8 mouse cellular contexts compared by ENCODE assay signal in genomic region chr9:113743291-113743690, GRCm38 (mm10). TPM values are rescaled to one million over a fixed set of nuclear protein-coding genes. Genes with fewer than 3 reads are reported as not detected.
DNase-seq lines count a peak whose midpoint lies in the region; ATAC-seq lines count a peak whose summit lies in the region.

No protein-coding gene starts in this region.

- peak overlapping the region; percentile 85; the same call in 1 of the 2 replicates for H3K4me3 ChIP-seq in heart, embryonic 13.5 days
- H3K4me3 ChIP-seq in neural tube, embryonic 12.5 days: no peak overlapping the region
- no peak overlapping the region for H3K4me3 ChIP-seq in neural tube, embryonic 15.5 days (replicated peaks)

- WGBS in heart, embryonic 13.5 days: 41% methylated on average over 3 of the region's 3 CpGs
- 61% methylated on average over 3 of the region's 3 CpGs for WGBS in neural tube, embryonic 12.5 days
- WGBS in neural tube, embryonic 15.5 days: 49% methylated on average over 3 of the region's 3 CpGs

- no peaks in the 10 kb centered on the region for H3K9me3 ChIP-seq in heart, embryonic 13.5 days
- no peaks in the 10 kb centered on the region for H3K9me3 ChIP-seq in neural tube, embryonic 12.5 days
- H3K9me3 ChIP-seq in neural tube, embryonic 15.5 days (replicated peaks): no peaks in the 10 kb centered on the region

- no peaks in the 10 kb centered on the region for H3K36me3 ChIP-seq in heart, embryonic 13.5 days
- H3K36me3 ChIP-seq in neural tube, embryonic 12.5 days: no peaks in the 10 kb centered on the region
- H3K36me3 ChIP-seq in neural tube, embryonic 15.5 days: no peaks in the 10 kb centered on the region

- no peak for DNase-seq in heart, postnatal 36 days
- no peak for DNase-seq in spleen, postnatal 36 days (ENCODE audit: low spot score in 2 of 2)
- DNase-seq in thymus, adult 18-20 months: no peak

- H3K27ac ChIP-seq in heart, embryonic 13.5 days (replicated peaks): no peak overlapping the region
- no peak overlapping the region for H3K27ac ChIP-seq in neural tube, embryonic 12.5 days
- H3K27ac ChIP-seq in neural tube, embryonic 15.5 days (replicated peaks): no peak overlapping the region

- H3K9ac ChIP-seq in heart, embryonic 13.5 days: peak overlapping the region; percentile 93; the same call in 1 of the 2 replicates
- no peak overlapping the region for H3K9ac ChIP-seq in neural tube, embryonic 12.5 days
- no peak overlapping the region for H3K9ac ChIP-seq in neural tube, embryonic 15.5 days (replicated peaks)

- H3K4me1 ChIP-seq in heart, embryonic 13.5 days: peaks cover 29% of the 10 kb centered on the region
- H3K4me1 ChIP-seq in neural tube, embryonic 12.5 days: peaks cover 14% of the 10 kb centered on the region; the same call in 1 of the 2 replicates
- peaks cover 12% of the 10 kb centered on the region for H3K4me1 ChIP-seq in neural tube, embryonic 15.5 days

- ATAC-seq in heart, embryonic 13.5 days (ENCODE audit: extremely low read depth, insufficient number of reproducible peaks, low FRiP score, low TSS enrichment): no peak
- no peak for ATAC-seq in neural tube, embryonic 12.5 days (ENCODE audit: low FRiP score, low read depth)
- no peak for ATAC-seq in neural tube, embryonic 15.5 days (ENCODE audit: low FRiP score)
- peak; percentile 26; the same call in 1 of the 2 replicates for ATAC-seq in common myeloid progenitor, adult 5-6 weeks (replicated peaks; ENCODE audit: low read depth, poor library complexity, severe bottlenecking)
- ATAC-seq in megakaryocyte progenitor cell, adult 5-6 weeks (replicated peaks; ENCODE audit: poor library complexity): peak; percentile 38

- H3K4me2 ChIP-seq in heart, embryonic 13.5 days: peak overlapping the region; percentile 100
- peak overlapping the region; percentile 93; the same call in 1 of the 2 replicates for H3K4me2 ChIP-seq in neural tube, embryonic 12.5 days (replicated peaks)
- no peak overlapping the region for H3K4me2 ChIP-seq in neural tube, embryonic 15.5 days

- intact Hi-C loops in heart, postnatal 36 days (cut with DNase I): loop anchor here (2.0 to 10.0 kb wide), 4 partner anchors 119 to 372 kb away; no protein-coding TSS in a partner anchor

- H3K27me3 ChIP-seq in heart, embryonic 13.5 days (replicated peaks): no peaks in the 10 kb centered on the region
- no peaks in the 10 kb centered on the region for H3K27me3 ChIP-seq in neural tube, embryonic 12.5 days (replicated peaks)
- no peaks in the 10 kb centered on the region for H3K27me3 ChIP-seq in neural tube, embryonic 15.5 days (replicated peaks)

RNA-seq across cellular contexts. Expression of gene Clasp2, which starts 2.0 kb away (rescaled TPM):
- polyA plus RNA-seq in heart, embryonic 13.5 days (2015; fragmentation: Nextera tagmentation; extraction: Ambion mirVana): 20.3 and 21.0 TPM in 2 replicates
- 10 to 100 TPM; 50.9 to 58.9 TPM for total RNA-seq in heart, postnatal 36 days (2021)
- polyA plus RNA-seq in neural tube, embryonic 12.5 days (2016; fragmentation: Nextera tagmentation; extraction: Ambion mirVana): 82.7 and 83.4 TPM in 2 replicates
- polyA plus RNA-seq in neural tube, embryonic 15.5 days (2015; fragmentation: Nextera tagmentation; extraction: Ambion mirVana): 107 and 123 TPM in 2 replicates
- total RNA-seq in common myeloid progenitor, adult 5-6 weeks (2017): 42.2 and 50.5 TPM in 2 replicates
- 47.0 and 47.4 TPM in 2 replicates for total RNA-seq in megakaryocyte progenitor cell, adult 5-6 weeks (2015)
- total RNA-seq in megakaryocyte progenitor cell, adult 5-6 weeks (2017): 37.5 and 38.1 TPM in 2 replicates

RNA-seq across cellular contexts. Expression of gene Pdcd6ip, which starts 35.2 kb away (rescaled TPM):
- polyA plus RNA-seq in heart, embryonic 13.5 days (2015; fragmentation: Nextera tagmentation; extraction: Ambion mirVana): 57.5 and 59.6 TPM in 2 replicates
- total RNA-seq in heart, postnatal 36 days (2021): 10 to 100 TPM; 57.2 to 65.0 TPM
- 48.3 and 54.7 TPM in 2 replicates for polyA plus RNA-seq in neural tube, embryonic 12.5 days (2016; fragmentation: Nextera tagmentation; extraction: Ambion mirVana)
- polyA plus RNA-seq in neural tube, embryonic 15.5 days (2015; fragmentation: Nextera tagmentation; extraction: Ambion mirVana): 30.9 and 49.9 TPM in 2 replicates
- 86.0 and 89.7 TPM in 2 replicates for total RNA-seq in common myeloid progenitor, adult 5-6 weeks (2017)
- 114 and 122 TPM in 2 replicates for total RNA-seq in megakaryocyte progenitor cell, adult 5-6 weeks (2015)
- 42.8 and 54.2 TPM in 2 replicates for total RNA-seq in megakaryocyte progenitor cell, adult 5-6 weeks (2017)

Comparison
In these comparisons a context has a peak if more than half of its experiments do, and no peak if none do; other contexts are left out.
1. ATAC-seq: peak in common myeloid progenitor, adult 5-6 weeks (single experiment) and megakaryocyte progenitor cell, adult 5-6 weeks (single experiment); none in heart, embryonic 13.5 days (single experiment), neural tube, embryonic 12.5 days (single experiment) and neural tube, embryonic 15.5 days (single experiment).